Mouse (Mus musculus) hindbrain, embryonic 13.5 days (tissue): ENCODE data around the gene Mrps5. TPM values are rescaled to one million over a fixed set of nuclear protein-coding genes. Genes with fewer than 3 reads are reported as not detected.
"Not testable (repeated sequence)": the region's sequence is repeated elsewhere in the genome, so short reads cannot be mapped to it uniquely, and the experiment has no call there.

Experiments used
- ATAC-seq: fragments of 200-750 bp; cut with Nextera tagmentation; 2 replicates; pipeline ENCODE4 v1.8.0; 2017; ENCODE audit warnings: moderate TSS enrichment; ENCODE audit not compliant: low FRiP score
- H3K27ac ChIP-seq: fragments of 300-500 bp; sonication (generic); 2 replicates; pipeline ENCODE4 v1.5.1; 2015; ENCODE audit warnings: inconsistent platforms, mild to moderate bottlenecking, moderate library complexity
- H3K27me3 ChIP-seq: fragments of 300-500 bp; sonication (generic); 2 replicates; pipeline ENCODE4 v1.6.1; 2015; ENCODE audit warnings: mild to moderate bottlenecking, inconsistent platforms
- H3K36me3 ChIP-seq: fragments of 300-500 bp; sonication (generic); 2 replicates; pipeline ENCODE4 v1.6.1; 2015; ENCODE audit warnings: mild to moderate bottlenecking, inconsistent platforms
- H3K4me1 ChIP-seq: fragments of 300-500 bp; sonication (generic); replicated peaks from 2 replicates; pipeline ENCODE4 v1.6.1; 2015; ENCODE audit warnings: inconsistent platforms
- H3K4me2 ChIP-seq: fragments of 300-500 bp; sonication (generic); 2 replicates; pipeline ENCODE4 v1.6.1; 2015; ENCODE audit warnings: inconsistent platforms, mild to moderate bottlenecking, moderate library complexity
- H3K4me3 ChIP-seq: fragments of 300-500 bp; sonication (generic); 2 replicates; pipeline ENCODE4 v1.5.1; 2015; ENCODE audit warnings: mild to moderate bottlenecking, inconsistent platforms
- H3K9ac ChIP-seq: fragments of 300-500 bp; sonication (generic); 2 replicates; pipeline ENCODE4 v1.6.1; 2015; ENCODE audit warnings: mild to moderate bottlenecking, inconsistent platforms
- H3K9me3 ChIP-seq: fragments of 300-500 bp; sonication (generic); 2 replicates; pipeline ENCODE4 v1.6.1; 2016; ENCODE audit warnings: inconsistent platforms
- WGBS: fragments of 180-500 bp; shearing (Covaris S2); methylation state at CpG from one replicate; pipeline ENCODE4 v1.1.7; 2015; 5-methylcytosine and 5-hydroxymethylcytosine counted together
- polyA plus RNA-seq: library from polyadenylated mRNA; unstranded; fragments of >200 nt; fragmentation: Nextera tagmentation; extraction: Ambion mirVana; gene quantifications from 2 replicates; pipeline ENCODE4 v1.2.1, GENCODE M21; 2015

Mrps5 gene
- polyA plus RNA-seq, 1 experiment from 2014 or later, result 152 TPM

- Histone ChIP-seq H3K4me2 (peak overlapping the region; percentile 86), H3K9ac (peak overlapping the region; percentile 85), H3K4me1 (peaks cover 37% of the 10 kb centered on the region), H3K9me3 (no peaks in the 10 kb centered on the region), H3K4me3 (peak overlapping the region; percentile 70), H3K27ac (no peak overlapping the region), H3K36me3 (peaks cover 16% of the 10 kb centered on the region), H3K27me3 (no peaks in the 10 kb centered on the region)
- 0% methylated on average over 24 of the region's 24 CpGs for WGBS
- peak; percentile 85 for ATAC-seq
These were observed 2.6 kb upstream of the Mrps5 start for GRCm38 (mm10) chr2:127584436-127584858.

DNA sequence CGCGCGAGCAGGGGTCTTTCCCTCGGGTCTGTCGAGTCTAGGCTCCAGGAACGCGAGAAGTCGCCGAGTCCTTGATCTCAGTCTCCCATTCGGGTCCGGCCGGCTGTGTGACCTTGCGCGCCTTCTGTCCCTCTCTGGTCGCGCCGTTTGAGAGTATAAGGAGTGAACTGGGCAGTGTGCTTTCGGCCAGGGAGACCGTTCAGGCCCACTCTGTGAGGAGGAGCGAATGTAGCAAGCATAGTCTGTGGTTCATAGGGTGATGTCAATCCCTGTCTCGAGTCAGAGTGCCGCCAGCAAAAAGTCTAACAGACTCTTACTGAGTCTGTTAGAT, 457 bp downstream of the Mrps5 start:
- H3K9ac ChIP-seq, result peak overlapping the region; percentile 84
- H3K9me3 ChIP-seq, result no peaks in the 10 kb centered on the region
- peaks cover 20% of the 10 kb centered on the region for H3K36me3 ChIP-seq
- peaks cover 46% of the 10 kb centered on the region for H3K4me1 ChIP-seq
- peak overlapping the region; percentile 79 for H3K4me3 ChIP-seq
- H3K27ac ChIP-seq, result peak overlapping the region; percentile 90
- under 1% methylated on average over 22 of the region's 22 CpGs for WGBS
- H3K4me2 ChIP-seq, result peak overlapping the region; percentile 84
- peak; percentile 32; the same call in 1 of the 2 replicates for ATAC-seq
- no peaks in the 10 kb centered on the region for H3K27me3 ChIP-seq

DNA sequence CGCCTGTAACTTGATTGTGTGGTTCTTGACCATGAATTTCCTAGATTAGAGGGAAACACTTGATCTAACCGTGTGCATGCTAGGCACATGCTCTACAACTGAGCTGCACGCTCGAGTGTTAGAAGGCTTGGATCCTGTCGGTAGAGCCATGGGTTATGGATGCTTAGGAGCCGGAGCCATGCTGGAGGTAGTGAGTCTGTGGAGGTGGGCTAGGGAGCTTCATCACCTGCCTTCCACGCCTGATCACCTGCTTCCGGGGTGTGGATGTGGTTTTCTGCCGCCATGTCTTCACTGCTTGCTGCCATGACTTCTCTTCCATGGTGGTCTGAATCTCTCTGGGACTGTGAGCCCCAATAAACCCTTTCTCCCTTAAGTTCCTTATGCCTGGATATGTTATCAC, 1.9 kb downstream of the Mrps5 start:
- ATAC-seq, result no peak
- Histone ChIP-seq H3K27me3 (no peaks in the 10 kb centered on the region), H3K4me3 (no peak overlapping the region), H3K36me3 (peaks cover 33% of the 10 kb centered on the region), H3K9me3 (no peaks in the 10 kb centered on the region), H3K4me1 (peaks cover 39% of the 10 kb centered on the region), H3K4me2 (no peak overlapping the region), H3K9ac (no peak overlapping the region), H3K27ac (no peak overlapping the region)
- 98% methylated on average over 8 of the region's 9 CpGs for WGBS

DNA sequence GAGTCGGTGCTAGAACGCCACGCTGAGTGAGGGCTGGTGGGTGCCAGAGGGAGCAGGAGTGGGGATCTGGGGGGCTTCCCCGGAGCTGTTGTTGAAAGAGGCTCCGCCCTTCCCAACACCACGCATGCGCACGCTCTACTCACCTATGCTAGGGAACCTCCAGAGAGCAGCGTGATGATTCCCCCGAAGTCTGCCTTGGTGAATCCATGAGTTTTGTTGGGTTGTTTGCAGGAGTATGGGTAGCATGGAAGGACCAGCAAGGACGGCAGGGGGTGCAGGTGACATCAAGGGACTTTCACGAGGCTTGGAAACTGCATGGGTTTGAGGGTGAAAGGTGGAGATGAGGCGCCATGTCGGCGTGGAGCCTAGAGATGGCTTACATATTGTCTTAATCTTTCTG, 3.2 kb downstream of the Mrps5 start:
- Histone ChIP-seq H3K36me3 (peaks cover 46% of the 10 kb centered on the region), H3K4me2 (no peak overlapping the region), H3K9ac (no peak overlapping the region), H3K9me3 (no peaks in the 10 kb centered on the region), H3K4me3 (no peak overlapping the region), H3K27ac (no peak overlapping the region), H3K4me1 (peaks cover 32% of the 10 kb centered on the region), H3K27me3 (no peaks in the 10 kb centered on the region)
- 80% methylated on average over 15 of the region's 15 CpGs for WGBS
- ATAC-seq, result no peak

DNA sequence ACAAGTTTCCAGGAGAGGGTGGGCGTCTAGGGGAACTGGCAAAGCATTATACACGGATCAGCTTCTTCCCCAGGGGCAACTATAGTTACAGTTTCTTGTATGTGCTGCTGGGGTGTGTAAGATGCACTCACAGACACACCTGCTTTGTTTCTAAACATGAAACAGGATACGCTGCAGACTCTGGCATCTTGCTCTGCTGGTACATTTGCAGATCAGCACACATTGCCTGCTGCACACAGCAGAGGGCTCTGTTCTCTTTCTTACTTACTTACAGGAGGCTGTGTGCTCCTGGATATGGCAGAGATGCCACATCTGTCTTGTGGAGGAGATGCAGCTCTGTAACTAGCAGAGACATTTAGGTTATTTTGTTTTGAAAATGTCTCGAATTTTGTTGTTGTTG, 3.8 kb downstream of the Mrps5 start:
- 88% methylated on average over 4 of the region's 4 CpGs for WGBS

DNA sequence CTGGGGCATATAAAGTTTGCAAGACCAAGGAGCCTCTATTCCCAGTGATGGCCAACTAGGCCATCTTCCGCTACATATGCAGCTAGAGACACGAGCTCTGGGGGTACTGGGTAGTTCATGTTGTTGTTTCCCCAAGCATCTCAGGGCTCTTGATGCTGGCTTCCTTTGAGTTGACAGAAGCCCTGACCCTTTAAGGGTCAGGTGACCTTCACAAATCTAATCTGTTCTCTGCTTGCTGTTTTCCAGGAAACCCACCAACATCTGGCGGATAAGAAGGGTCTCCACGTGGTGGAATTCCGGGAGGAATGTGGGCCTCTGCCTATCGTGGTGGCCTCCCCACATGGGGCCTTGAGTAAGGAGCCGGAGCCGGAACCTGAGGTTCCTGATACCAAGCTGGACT, 16.4 kb downstream of the Mrps5 start:
- H3K4me2 ChIP-seq, H3K4me3 ChIP-seq, H3K27me3 ChIP-seq, H3K4me1 ChIP-seq, H3K9me3 ChIP-seq, H3K27ac ChIP-seq, H3K9ac ChIP-seq, ATAC-seq: not testable (repeated sequence)
- WGBS, result 91% methylated on average over 6 of the region's 8 CpGs
- peaks cover 83% of the 10 kb centered on the region for H3K36me3 ChIP-seq

More for the DNA sequence above, 3.8 kb downstream of the Mrps5 start:
- Histone ChIP-seq H3K36me3 (peaks cover 52% of the 10 kb centered on the region), H3K4me3 (no peak overlapping the region), H3K27me3 (no peaks in the 10 kb centered on the region), H3K9me3 (no peaks in the 10 kb centered on the region), H3K9ac (no peak overlapping the region), H3K4me1 (peaks cover 32% of the 10 kb centered on the region), H3K27ac (no peak overlapping the region), H3K4me2 (no peak overlapping the region)
- ATAC-seq, result no peak

GRCm38 (mm10) chr2:127605203-127605602, 18.2 kb downstream of the Mrps5 start:
- H3K4me3 ChIP-seq, result no peak overlapping the region
- peaks cover 64% of the 10 kb centered on the region for H3K36me3 ChIP-seq
- H3K4me1 ChIP-seq, result no peaks in the 10 kb centered on the region
- WGBS, result 83% methylated on average over 3 of the region's 3 CpGs
- H3K9ac ChIP-seq, result no peak overlapping the region
- H3K4me2 ChIP-seq, result no peak overlapping the region
- H3K9me3 ChIP-seq, result no peaks in the 10 kb centered on the region
- H3K27ac ChIP-seq, result no peak overlapping the region
- ATAC-seq, result no peak
- no peaks in the 10 kb centered on the region for H3K27me3 ChIP-seq

GRCm38 (mm10) chr2:127608234-127608633, 21.2 kb downstream of the Mrps5 start:
- ATAC-seq, result 0 out of 2 replicates have a peak, but pooled peaks have one; percentile 10
- Histone ChIP-seq H3K4me1 (no peaks in the 10 kb centered on the region), H3K9me3 (no peaks in the 10 kb centered on the region), H3K4me3 (no peak overlapping the region), H3K27ac (no peak overlapping the region), H3K9ac (no peak overlapping the region), H3K27me3 (no peaks in the 10 kb centered on the region), H3K36me3 (peaks cover 35% of the 10 kb centered on the region), H3K4me2 (no peak overlapping the region)
- WGBS, result 54% methylated on average over 3 of the region's 3 CpGs

DNA sequence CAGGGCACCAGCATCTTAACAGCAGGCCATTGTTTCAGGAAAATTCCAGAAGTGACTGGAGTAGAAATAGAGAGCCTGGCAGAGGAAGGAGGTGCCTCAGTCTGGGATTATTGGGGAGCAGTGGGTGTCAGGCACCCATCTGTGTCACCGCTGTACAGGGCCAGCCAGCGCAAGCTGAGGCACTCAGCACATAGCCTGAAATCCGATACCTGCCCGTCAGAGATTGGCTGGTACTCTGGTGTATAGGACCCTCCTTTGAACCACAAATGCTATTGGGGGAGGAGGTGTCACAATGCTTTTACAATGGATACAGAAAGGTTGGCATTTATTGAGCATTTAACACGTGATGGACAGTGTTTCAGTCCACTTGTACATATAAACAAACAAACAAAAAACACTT, 22.0 kb downstream of the Mrps5 start:
- 0 out of 2 replicates have a peak overlapping the region, but pooled peaks have one; percentile 5 for H3K9ac ChIP-seq
- no peak for ATAC-seq
- no peak overlapping the region for H3K27ac ChIP-seq
- no peak overlapping the region for H3K4me3 ChIP-seq
- WGBS, result 15% methylated on average over 5 of the region's 5 CpGs
- H3K4me2 ChIP-seq, result no peak overlapping the region
- H3K27me3 ChIP-seq, result no peaks in the 10 kb centered on the region
- no peaks in the 10 kb centered on the region for H3K9me3 ChIP-seq
- no peaks in the 10 kb centered on the region for H3K4me1 ChIP-seq
- peaks cover 29% of the 10 kb centered on the region for H3K36me3 ChIP-seq

DNA sequence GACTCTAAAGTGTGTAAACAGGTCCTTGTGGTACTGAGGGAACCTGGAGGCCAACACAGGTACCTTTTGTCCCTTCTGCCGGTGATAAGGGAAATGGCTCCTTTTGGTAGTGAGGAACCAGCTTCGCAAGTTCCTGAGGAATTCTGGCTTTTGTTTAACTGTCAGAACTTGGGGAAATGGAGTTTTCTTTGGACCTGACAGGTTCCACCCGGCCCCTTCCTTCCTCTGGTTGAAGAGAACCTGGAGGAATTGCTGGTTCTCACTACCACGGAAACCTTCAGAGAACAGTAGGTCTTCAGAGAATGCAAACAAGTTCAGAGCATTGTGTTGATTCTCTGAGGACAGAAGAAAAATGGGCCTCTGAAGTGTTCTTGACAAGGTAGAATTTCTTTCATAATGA, 24.4 kb downstream of the Mrps5 start:
- no peak for ATAC-seq
- H3K27me3 ChIP-seq, result no peaks in the 10 kb centered on the region
- H3K4me2 ChIP-seq, result no peak overlapping the region
- H3K27ac ChIP-seq, result no peak overlapping the region
- no peak overlapping the region for H3K4me3 ChIP-seq
- peaks cover 5% of the 10 kb centered on the region; the same call in 1 of the 2 replicates for H3K36me3 ChIP-seq
- 88% methylated on average over 4 of the region's 4 CpGs for WGBS
- H3K9me3 ChIP-seq, result no peaks in the 10 kb centered on the region
- no peaks in the 10 kb centered on the region for H3K4me1 ChIP-seq
- H3K9ac ChIP-seq, result no peak overlapping the region

GRCm38 (mm10) chr2:127612288-127612687, 25.3 kb downstream of the Mrps5 start:
- H3K9ac ChIP-seq, result no peak overlapping the region
- no peak overlapping the region for H3K27ac ChIP-seq
- ATAC-seq, result no peak
- H3K36me3 ChIP-seq, result no peaks in the 10 kb centered on the region
- 94% methylated on average over 4 of the region's 4 CpGs for WGBS
- H3K27me3 ChIP-seq, result no peaks in the 10 kb centered on the region
- no peak overlapping the region for H3K4me3 ChIP-seq
- H3K4me1 ChIP-seq, result no peaks in the 10 kb centered on the region
- no peak overlapping the region for H3K4me2 ChIP-seq
- H3K9me3 ChIP-seq, result no peaks in the 10 kb centered on the region

DNA sequence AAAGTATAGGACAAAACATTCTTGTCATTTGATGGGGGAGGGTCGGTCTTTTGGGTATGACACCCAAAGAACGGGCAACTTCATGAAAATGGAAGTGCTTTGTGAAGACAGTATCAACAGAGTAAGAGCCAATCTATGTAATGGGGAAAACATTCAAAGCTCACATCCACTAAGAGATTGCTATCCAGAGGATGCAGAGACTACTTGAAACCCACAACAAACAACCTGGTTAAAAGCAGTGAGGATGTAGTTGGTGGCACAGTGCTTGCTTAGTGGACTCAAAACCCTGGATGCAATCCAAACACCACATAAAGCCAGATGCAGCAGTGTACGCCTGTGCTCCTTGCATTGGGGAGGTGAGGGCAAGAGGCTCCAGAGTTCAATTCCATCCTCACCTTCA, 32.3 kb downstream of the Mrps5 start:
- Histone ChIP-seq H3K36me3 (no peaks in the 10 kb centered on the region), H3K27ac (no peak overlapping the region), H3K4me2 (no peak overlapping the region), H3K9ac (no peak overlapping the region), H3K27me3 (no peaks in the 10 kb centered on the region), H3K9me3 (no peaks in the 10 kb centered on the region), H3K4me3 (no peak overlapping the region), H3K4me1 (peaks cover 3% of the 10 kb centered on the region; the same call in 1 of the 2 replicates)
- WGBS, result 90% methylated on average over 3 of the region's 3 CpGs
- ATAC-seq, result no peak

GRCm38 (mm10) chr2:127622065-127622464, 35.0 kb downstream of the Mrps5 start:
- H3K4me1 ChIP-seq, result peaks cover 3% of the 10 kb centered on the region; the same call in 1 of the 2 replicates
- H3K27ac ChIP-seq, result peak overlapping the region; percentile 13; the same call in 1 of the 2 replicates
- no peaks in the 10 kb centered on the region for H3K9me3 ChIP-seq
- H3K36me3 ChIP-seq, result no peaks in the 10 kb centered on the region
- no peak for ATAC-seq
- no peak overlapping the region for H3K9ac ChIP-seq
- no peaks in the 10 kb centered on the region for H3K27me3 ChIP-seq
- no peak overlapping the region for H3K4me2 ChIP-seq
- 48% methylated on average over 3 of the region's 3 CpGs for WGBS
- H3K4me3 ChIP-seq, result no peak overlapping the region
